Mouse (Mus musculus): ENCODE results near the gene Chuk. TPM values are rescaled to one million over a fixed set of nuclear protein-coding genes. Genes with fewer than 3 reads are reported as not detected.
A peak's percentile ranks its signal among the peaks of the same experiment; 100 is the strongest.

Chuk gene
- polyA plus RNA-seq, 1 experiment from 2014 or later = 37.4 TPM

GRCm38 (mm10) chr19:44069121-44069913, 38.0 kb downstream of the Chuk start, which contains the start of gene Erlin1:
Gene Erlin1 (minus strand): TSS chr19:44069785.
- H3K4me1 ChIP-seq (replicated peaks) = peaks cover 7% of the 10 kb centered on the region; the same call in 1 of the 2 replicates
- H3K9me3 ChIP-seq (replicated peaks) = no peaks in the 10 kb centered on the region
- H3K4me3 ChIP-seq = peak within 1 kb of the TSS; percentile 81
- H3K9ac ChIP-seq = peak within 1 kb of the TSS; percentile 81
- ATAC-seq (ENCODE audit: insufficient number of reproducible peaks, low FRiP score) = peak; percentile 90
- 0 out of 2 replicates have a peak within 1 kb of the TSS, but pooled peaks have one; percentile 26 for H3K27ac ChIP-seq (ENCODE audit: poor library complexity, severe bottlenecking)
- peaks cover 10% of the 10 kb centered on the region; the same call in 1 of the 2 replicates for H3K36me3 ChIP-seq
- peak within 1 kb of the TSS; percentile 94 for H3K4me2 ChIP-seq
- H3K27me3 ChIP-seq (replicated peaks) = no peaks in the 10 kb centered on the region
- WGBS = under 1% methylated on average over 75 of the region's 75 CpGs

DNA sequence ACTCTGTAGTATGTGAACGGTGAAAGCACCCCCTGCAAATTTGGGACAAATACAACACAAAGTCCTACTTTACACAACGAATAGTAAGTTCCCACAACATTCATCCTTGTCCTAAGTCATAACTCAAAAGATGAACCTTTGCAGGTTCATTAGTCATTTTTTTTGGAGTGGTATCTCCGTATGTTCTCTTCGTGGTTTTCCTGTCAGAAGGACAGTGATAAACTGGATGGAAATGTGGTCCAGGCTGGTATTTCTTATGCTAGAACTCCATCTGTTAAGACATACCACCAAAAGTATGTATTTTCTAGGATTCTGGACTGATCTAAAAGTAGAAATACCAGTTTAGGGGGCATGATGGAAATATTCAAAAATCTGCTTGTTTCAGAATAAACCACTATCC, 39.0 kb downstream of the Chuk start:
- Histone ChIP-seq H3K27ac (ENCODE audit: poor library complexity, severe bottlenecking) (no peak overlapping the region), H3K4me2 (peak overlapping the region; percentile 94), H3K36me3 (peaks cover 19% of the 10 kb centered on the region; the same call in 1 of the 2 replicates), H3K27me3 (replicated peaks) (no peaks in the 10 kb centered on the region), H3K9ac (no peak overlapping the region), H3K4me3 (peak overlapping the region; percentile 81; the same call in 1 of the 2 replicates), H3K9me3 (replicated peaks) (no peaks in the 10 kb centered on the region), H3K4me1 (replicated peaks) (peaks cover 7% of the 10 kb centered on the region; the same call in 1 of the 2 replicates)
- ATAC-seq (ENCODE audit: insufficient number of reproducible peaks, low FRiP score) = no peak
- WGBS = 77% methylated on average over 4 of the region's 4 CpGs

- H3K9ac ChIP-seq = no peak overlapping the region
- 83% methylated on average over 9 of the region's 9 CpGs for WGBS
Observed at GRCm38 (mm10) chr19:44067323-44068049, 39.8 kb downstream of the Chuk start.

DNA sequence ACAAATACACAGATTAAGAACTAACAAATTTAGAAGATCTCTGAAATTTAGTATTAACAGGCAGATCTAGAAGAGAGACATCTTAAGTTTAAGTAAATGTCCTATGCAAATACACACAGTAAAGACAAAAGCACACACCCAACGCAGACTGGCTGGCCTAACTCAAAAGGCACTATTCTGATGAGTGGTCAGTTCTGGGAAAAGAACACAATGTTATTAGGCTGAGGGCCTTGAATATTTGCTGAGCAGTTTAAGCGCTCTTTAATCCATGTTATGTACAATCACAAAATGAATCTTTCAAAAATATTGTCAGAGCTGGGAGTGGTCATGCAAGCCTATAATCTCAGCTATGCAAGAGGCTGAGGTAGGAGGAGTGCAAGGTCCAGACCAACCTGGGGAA, 42.5 kb downstream of the Chuk start:
- no peaks in the 10 kb centered on the region for H3K9me3 ChIP-seq (replicated peaks)
- H3K36me3 ChIP-seq = peaks cover 32% of the 10 kb centered on the region
- ATAC-seq (ENCODE audit: insufficient number of reproducible peaks, low FRiP score) = no peak

More at GRCm38 (mm10) chr19:44067323-44068049, 39.8 kb downstream of the Chuk start:
- Histone ChIP-seq H3K9me3 (replicated peaks) (no peaks in the 10 kb centered on the region), H3K4me1 (replicated peaks) (peaks cover 7% of the 10 kb centered on the region; the same call in 1 of the 2 replicates), H3K27me3 (replicated peaks) (no peaks in the 10 kb centered on the region), H3K36me3 (peaks cover 22% of the 10 kb centered on the region; the same call in 1 of the 2 replicates), H3K4me2 (no peak overlapping the region), H3K4me3 (no peak overlapping the region), H3K27ac (ENCODE audit: poor library complexity, severe bottlenecking) (no peak overlapping the region)
- ATAC-seq (ENCODE audit: insufficient number of reproducible peaks, low FRiP score) = no peak

DNA sequence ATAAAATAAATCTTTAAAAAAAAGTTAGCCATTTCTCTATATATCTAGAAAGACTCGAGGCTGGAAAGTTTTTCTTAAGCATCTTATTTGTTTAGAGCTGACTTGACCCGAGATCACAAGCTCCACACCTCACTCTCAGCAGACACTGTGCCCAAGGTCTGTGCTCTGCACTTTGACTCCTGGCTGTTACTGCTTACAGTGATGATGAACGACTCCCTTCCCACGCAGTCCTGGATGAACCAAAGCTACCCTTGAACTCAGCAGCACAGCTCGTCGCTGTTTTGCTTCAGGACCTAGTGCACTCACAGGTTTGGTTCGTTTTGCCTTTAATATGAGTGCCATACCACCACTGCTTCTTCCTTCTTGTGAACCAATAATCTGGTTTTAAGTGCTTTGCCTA, 43.5 kb downstream of the Chuk start:
- Histone ChIP-seq H3K9ac (no peak overlapping the region), H3K36me3 (peaks cover 36% of the 10 kb centered on the region), H3K4me1 (replicated peaks) (peaks cover 6% of the 10 kb centered on the region; the same call in 1 of the 2 replicates), H3K4me3 (no peak overlapping the region), H3K4me2 (no peak overlapping the region), H3K27me3 (replicated peaks) (no peaks in the 10 kb centered on the region), H3K9me3 (replicated peaks) (no peaks in the 10 kb centered on the region), H3K27ac (ENCODE audit: poor library complexity, severe bottlenecking) (no peak overlapping the region)
- no peak for ATAC-seq (ENCODE audit: insufficient number of reproducible peaks, low FRiP score)
- WGBS = 87% methylated on average over 7 of the region's 7 CpGs

More for the DNA sequence above, 42.5 kb downstream of the Chuk start:
- no peak overlapping the region for H3K4me2 ChIP-seq
- H3K27ac ChIP-seq (ENCODE audit: poor library complexity, severe bottlenecking) = no peak overlapping the region
- peaks cover 7% of the 10 kb centered on the region; the same call in 1 of the 2 replicates for H3K4me1 ChIP-seq (replicated peaks)
- H3K27me3 ChIP-seq (replicated peaks) = no peaks in the 10 kb centered on the region
- WGBS = 96% methylated on average over 2 of the region's 2 CpGs
- H3K9ac ChIP-seq = no peak overlapping the region
- no peak overlapping the region for H3K4me3 ChIP-seq

DNA sequence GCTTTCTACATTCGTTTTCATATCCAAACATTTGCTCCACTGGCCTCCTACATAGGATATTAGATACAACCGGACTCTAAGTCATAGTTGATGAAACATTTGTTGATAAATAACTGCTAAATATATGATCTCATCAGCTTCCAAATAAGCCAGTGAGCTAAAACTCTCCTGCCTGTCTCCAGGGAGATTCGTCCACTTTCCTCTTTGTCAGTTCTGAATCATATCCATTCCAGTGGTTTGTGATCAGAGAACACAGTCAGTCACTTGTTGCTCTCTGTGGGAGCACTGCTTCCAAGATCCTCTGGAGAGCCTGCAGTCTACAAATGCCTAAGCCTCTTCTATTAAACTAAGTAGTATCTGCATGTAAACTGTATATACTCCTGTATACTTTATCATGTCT, 47.1 kb downstream of the Chuk start:
- H3K4me3 ChIP-seq = no peak overlapping the region
- no peaks in the 10 kb centered on the region for H3K27me3 ChIP-seq (replicated peaks)
- 79% methylated on average over 3 of the region's 3 CpGs for WGBS
- ATAC-seq (ENCODE audit: insufficient number of reproducible peaks, low FRiP score) = no peak
- no peaks in the 10 kb centered on the region for H3K9me3 ChIP-seq (replicated peaks)
- no peak overlapping the region for H3K4me2 ChIP-seq
- no peak overlapping the region for H3K9ac ChIP-seq
- H3K36me3 ChIP-seq = peaks cover 52% of the 10 kb centered on the region
- H3K4me1 ChIP-seq (replicated peaks) = no peaks in the 10 kb centered on the region
- no peak overlapping the region for H3K27ac ChIP-seq (ENCODE audit: poor library complexity, severe bottlenecking)

DNA sequence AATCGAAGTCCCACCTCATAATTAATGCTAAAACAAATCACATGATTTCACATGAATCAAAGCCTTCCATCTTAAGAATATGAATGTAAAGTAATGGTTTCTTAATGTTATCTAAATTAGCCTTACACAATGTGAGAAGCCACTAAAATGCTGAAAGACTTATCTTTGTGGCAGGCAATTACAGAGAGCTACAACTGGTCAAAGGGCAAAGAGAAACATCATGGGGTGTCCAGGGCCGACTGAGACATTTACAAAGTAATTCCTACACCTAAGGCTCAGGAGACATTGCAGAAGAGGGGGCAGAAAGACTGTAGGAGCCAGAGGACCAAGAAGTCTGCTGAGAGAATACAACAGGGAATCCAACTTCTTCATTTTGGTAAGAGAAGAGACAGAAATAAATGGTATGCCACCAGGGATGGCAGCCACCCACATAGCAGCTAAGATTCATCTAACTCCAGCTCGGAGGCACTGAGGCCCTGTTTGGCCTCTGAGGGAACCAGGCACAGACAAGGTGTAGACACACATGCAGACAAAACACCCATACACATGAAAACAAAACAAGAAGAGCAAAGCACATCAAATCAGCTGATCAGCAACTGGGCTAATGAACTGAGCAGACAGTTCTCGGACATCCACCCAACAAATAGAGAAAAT, 52.0 kb downstream of the Chuk start:
- no peak overlapping the region for H3K4me2 ChIP-seq
- H3K36me3 ChIP-seq = peaks cover 47% of the 10 kb centered on the region
- H3K4me3 ChIP-seq = no peak overlapping the region
- WGBS = 73% methylated on average over 4 of the region's 4 CpGs
- no peak overlapping the region for H3K9ac ChIP-seq
- H3K27ac ChIP-seq (ENCODE audit: poor library complexity, severe bottlenecking) = no peak overlapping the region
- no peaks in the 10 kb centered on the region for H3K27me3 ChIP-seq (replicated peaks)
- no peak for ATAC-seq (ENCODE audit: insufficient number of reproducible peaks, low FRiP score)
- H3K4me1 ChIP-seq (replicated peaks) = no peaks in the 10 kb centered on the region
- H3K9me3 ChIP-seq (replicated peaks) = no peaks in the 10 kb centered on the region

- no peak overlapping the region for H3K4me2 ChIP-seq
- no peak overlapping the region for H3K9ac ChIP-seq
- no peak for ATAC-seq (ENCODE audit: insufficient number of reproducible peaks, low FRiP score)
- no peaks in the 10 kb centered on the region for H3K9me3 ChIP-seq (replicated peaks)
- H3K27ac ChIP-seq (ENCODE audit: poor library complexity, severe bottlenecking) = no peak overlapping the region
- no peaks in the 10 kb centered on the region for H3K4me1 ChIP-seq (replicated peaks)
- no peaks in the 10 kb centered on the region for H3K27me3 ChIP-seq (replicated peaks)
- 68% methylated on average over 4 of the region's 4 CpGs for WGBS
- H3K36me3 ChIP-seq = peaks cover 32% of the 10 kb centered on the region
- H3K4me3 ChIP-seq = no peak overlapping the region
Observed at GRCm38 (mm10) chr19:44050388-44050787, 56.9 kb downstream of the Chuk start.

DNA sequence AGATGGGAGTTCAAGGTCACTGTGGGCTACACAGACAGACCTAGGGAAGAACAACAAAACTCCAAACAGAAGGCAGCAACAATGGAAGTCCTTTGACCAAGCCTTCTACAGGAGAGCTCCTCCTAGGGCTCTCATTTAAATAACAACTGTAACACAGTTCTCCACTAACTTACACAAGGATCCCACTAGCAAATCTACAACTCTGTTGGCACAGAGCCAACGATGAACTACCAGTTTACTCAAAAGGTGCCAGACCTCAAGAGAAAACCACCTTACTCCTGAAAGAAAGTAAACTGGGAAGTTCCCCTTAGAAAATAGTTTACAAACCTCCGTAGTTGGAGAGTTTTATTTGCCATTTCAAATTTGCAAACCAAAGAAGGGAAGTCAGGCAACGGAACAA, 58.0 kb downstream of the Chuk start:
- ATAC-seq (ENCODE audit: insufficient number of reproducible peaks, low FRiP score) = no peak
- WGBS = 70% methylated on average over 3 of the region's 3 CpGs
- H3K9me3 ChIP-seq (replicated peaks) = no peaks in the 10 kb centered on the region

GRCm38 (mm10) chr19:44045847-44046246, 61.4 kb downstream of the Chuk start:
- H3K4me1 ChIP-seq (replicated peaks) = no peaks in the 10 kb centered on the region
- 79% methylated on average over 3 of the region's 3 CpGs for WGBS
- H3K4me2 ChIP-seq = no peak overlapping the region
- H3K9ac ChIP-seq = no peak overlapping the region
- H3K27ac ChIP-seq (ENCODE audit: poor library complexity, severe bottlenecking) = no peak overlapping the region
- no peak for ATAC-seq (ENCODE audit: insufficient number of reproducible peaks, low FRiP score)
- H3K27me3 ChIP-seq (replicated peaks) = no peaks in the 10 kb centered on the region
- H3K9me3 ChIP-seq (replicated peaks) = no peaks in the 10 kb centered on the region
- H3K4me3 ChIP-seq = no peak overlapping the region
- peaks cover 19% of the 10 kb centered on the region for H3K36me3 ChIP-seq

More for the DNA sequence above, 58.0 kb downstream of the Chuk start:
- peaks cover 34% of the 10 kb centered on the region for H3K36me3 ChIP-seq
- no peaks in the 10 kb centered on the region for H3K27me3 ChIP-seq (replicated peaks)
- H3K4me3 ChIP-seq = no peak overlapping the region
- H3K4me1 ChIP-seq (replicated peaks) = no peaks in the 10 kb centered on the region
- no peak overlapping the region for H3K27ac ChIP-seq (ENCODE audit: poor library complexity, severe bottlenecking)
- no peak overlapping the region for H3K9ac ChIP-seq
- H3K4me2 ChIP-seq = no peak overlapping the region

GRCm38 (mm10) chr19:44042121-44042520, 65.2 kb downstream of the Chuk start:
- Histone ChIP-seq H3K27ac (ENCODE audit: poor library complexity, severe bottlenecking) (no peak overlapping the region), H3K9me3 (replicated peaks) (no peaks in the 10 kb centered on the region), H3K4me3 (no peak overlapping the region), H3K36me3 (peaks cover 31% of the 10 kb centered on the region), H3K27me3 (replicated peaks) (no peaks in the 10 kb centered on the region), H3K4me2 (no peak overlapping the region), H3K9ac (no peak overlapping the region), H3K4me1 (replicated peaks) (no peaks in the 10 kb centered on the region)
- 86% methylated on average over 5 of the region's 5 CpGs for WGBS
- no peak for ATAC-seq (ENCODE audit: insufficient number of reproducible peaks, low FRiP score)

Measured in heart, embryonic 12.5 days (tissue).